Mouse (Mus musculus): ENCODE data around the gene Cd81. TPM values are rescaled to one million over a fixed set of nuclear protein-coding genes. Genes with fewer than 3 reads are reported as not detected.

Cd81 gene
- total RNA-seq, 2 experiments from 2014 or later, result 77.3 to 201 TPM

GRCm38 (mm10) chr7:143020040-143020439, 32.5 kb upstream of the Cd81 start:
- ATAC-seq (replicated peaks; ENCODE audit: poor library complexity, severe bottlenecking), result no peak

DNA sequence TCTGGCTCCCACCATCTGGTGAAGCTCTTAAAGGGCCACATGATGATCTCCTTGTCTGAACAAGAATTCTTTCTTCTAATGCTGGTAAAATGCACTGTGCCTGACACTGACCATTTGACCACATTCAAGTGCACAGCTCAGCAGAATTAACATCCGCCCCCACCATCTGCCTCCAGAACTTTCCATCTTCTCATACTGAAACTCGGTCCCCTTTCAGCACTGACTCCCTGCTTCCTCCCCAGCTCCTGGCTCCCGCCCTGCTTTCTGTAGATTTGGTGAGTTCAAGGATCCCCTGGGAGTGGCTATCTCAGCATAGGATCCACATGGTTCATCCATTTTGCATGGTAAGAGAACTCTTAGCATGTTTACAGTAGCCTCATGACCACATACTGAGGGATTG, 31.8 kb upstream of the Cd81 start:
- no peak for ATAC-seq (replicated peaks; ENCODE audit: poor library complexity, severe bottlenecking)

GRCm38 (mm10) chr7:143021356-143022164, 31.0 kb upstream of the Cd81 start:
- peak; percentile 61 for ATAC-seq (replicated peaks; ENCODE audit: poor library complexity, severe bottlenecking)

- peak; percentile 70 for ATAC-seq (replicated peaks; ENCODE audit: poor library complexity, severe bottlenecking)
Observed at GRCm38 (mm10) chr7:143023499-143023898, 29.0 kb upstream of the Cd81 start.

DNA sequence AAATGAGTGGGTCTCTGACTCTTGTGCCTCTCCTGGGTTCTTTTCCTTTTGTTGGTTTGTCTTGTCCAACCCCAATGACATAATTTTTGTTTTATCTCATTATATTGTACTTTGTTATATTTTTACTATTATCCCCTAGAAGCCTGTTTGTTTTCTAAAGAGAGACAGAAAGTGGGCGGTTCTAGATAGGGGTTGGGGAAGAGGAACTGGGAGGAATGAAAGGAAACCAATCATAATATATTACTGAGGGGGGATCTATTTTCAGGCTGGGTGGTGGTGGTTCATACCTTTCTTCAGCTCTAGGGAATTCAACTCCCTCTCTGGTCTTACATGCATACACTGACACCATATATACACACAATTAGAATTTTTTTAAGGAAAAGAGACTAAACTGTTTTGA, 28.2 kb upstream of the Cd81 start:
- 0 out of 2 replicates have a peak, but pooled peaks have one; percentile 19 for ATAC-seq (replicated peaks; ENCODE audit: poor library complexity, severe bottlenecking)

- no peak for ATAC-seq (replicated peaks; ENCODE audit: poor library complexity, severe bottlenecking)
Observed at GRCm38 (mm10) chr7:143025496-143025895, 27.0 kb upstream of the Cd81 start.

DNA sequence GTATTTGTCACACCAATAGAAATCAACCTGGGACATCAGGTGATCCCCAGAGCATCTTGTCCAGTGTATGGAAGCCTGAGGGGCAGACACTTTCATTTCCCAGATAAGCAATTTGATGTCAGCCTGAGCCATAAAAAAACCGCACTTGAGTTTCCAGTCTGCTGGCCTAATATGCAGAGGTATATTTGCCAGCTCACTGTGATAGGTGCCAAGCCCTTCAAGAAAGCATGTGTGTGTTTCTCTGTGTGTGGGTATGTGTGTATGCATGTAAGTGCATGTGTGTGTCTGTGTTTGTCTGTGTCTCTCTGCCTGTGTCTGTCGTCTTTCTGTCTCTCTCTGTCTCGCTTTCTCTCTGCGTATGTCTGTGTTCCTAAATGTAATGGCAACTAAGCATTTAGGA, 25.3 kb upstream of the Cd81 start:
- no peak for ATAC-seq (replicated peaks; ENCODE audit: poor library complexity, severe bottlenecking)

DNA sequence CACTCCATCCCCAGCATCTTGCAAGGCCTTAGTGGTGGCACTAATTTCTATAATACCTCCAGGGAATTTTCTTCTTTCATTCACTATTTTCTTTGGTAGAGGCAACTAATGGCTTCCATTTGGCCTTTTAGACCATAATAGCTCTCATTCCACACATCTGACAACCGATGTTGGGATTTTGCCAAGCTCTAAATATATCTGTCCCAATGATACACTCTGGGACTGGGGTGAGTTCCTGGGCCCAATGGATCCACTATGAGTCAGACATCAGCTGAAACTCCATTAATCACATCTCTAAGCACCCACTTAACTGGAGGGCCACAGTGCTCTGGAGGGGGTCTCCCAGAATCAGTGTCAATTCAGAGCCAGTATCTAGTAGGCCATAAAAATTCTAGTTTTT, 20.7 kb upstream of the Cd81 start:
- ATAC-seq (replicated peaks; ENCODE audit: poor library complexity, severe bottlenecking), result no peak

DNA sequence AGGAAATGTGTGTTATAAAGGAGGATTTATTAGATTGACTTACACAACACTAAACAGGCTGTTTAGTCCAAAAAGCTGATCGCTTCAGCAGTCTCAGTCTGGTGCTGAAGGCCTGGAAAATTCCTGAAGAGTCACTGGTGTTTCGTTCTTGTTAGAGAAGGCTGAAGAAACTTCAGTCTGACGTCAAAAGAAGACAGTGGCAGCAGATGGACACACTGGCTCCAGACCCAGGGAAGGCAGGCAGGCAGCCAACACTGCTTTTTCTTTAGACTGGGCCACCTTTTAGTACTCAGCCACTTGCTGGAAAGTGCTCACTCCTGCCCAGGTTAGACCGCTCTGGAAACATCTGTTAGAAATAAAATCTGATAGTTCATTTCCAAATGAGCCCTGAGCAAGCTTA, 19.0 kb upstream of the Cd81 start:
- ATAC-seq (replicated peaks; ENCODE audit: poor library complexity, severe bottlenecking), result no peak

- ATAC-seq (replicated peaks; ENCODE audit: poor library complexity, severe bottlenecking), result no peak
Observed at GRCm38 (mm10) chr7:143034112-143034511, 18.4 kb upstream of the Cd81 start.

GRCm38 (mm10) chr7:143034519-143035450, 17.8 kb upstream of the Cd81 start:
- ATAC-seq (replicated peaks; ENCODE audit: poor library complexity, severe bottlenecking), result no peak

DNA sequence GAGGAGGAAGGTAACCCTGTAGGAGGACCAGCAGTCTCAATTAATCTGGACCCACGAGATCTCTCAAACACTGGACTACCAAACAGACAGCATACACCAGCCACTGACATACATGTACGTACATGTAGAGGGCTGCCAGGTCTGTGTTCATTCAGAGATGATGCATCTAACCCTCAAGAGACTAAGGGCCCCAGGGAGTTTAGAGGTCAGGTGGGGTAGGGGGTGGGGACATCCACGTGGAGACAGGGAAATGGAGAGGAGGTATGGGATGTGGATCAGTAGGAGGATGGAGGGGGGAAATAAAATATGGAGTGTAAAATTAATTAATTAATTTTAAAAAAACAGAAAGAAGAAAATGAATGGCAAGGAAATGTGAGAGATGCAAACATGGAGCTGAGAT, 15.8 kb upstream of the Cd81 start:
- ATAC-seq (replicated peaks; ENCODE audit: poor library complexity, severe bottlenecking), result no peak

DNA sequence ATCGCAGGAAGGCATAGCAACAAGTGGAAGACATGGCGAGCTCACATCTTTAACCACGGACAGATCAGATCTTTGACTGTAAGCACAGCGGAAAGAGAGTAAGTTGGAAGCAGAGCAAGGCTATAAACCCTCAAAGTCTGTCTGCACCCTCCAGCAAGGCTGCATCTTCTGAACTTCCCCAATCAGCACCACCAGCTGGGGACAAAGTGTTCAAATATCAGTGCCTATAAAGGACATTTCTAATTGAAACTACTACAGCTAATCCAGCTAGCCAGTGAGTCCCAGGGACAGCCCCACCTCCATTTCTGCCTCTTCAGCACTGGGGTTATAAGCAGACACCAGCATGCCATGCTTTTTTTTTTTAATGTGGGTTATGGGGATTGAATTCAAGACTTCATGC, 15.2 kb upstream of the Cd81 start:
- no peak for ATAC-seq (replicated peaks; ENCODE audit: poor library complexity, severe bottlenecking)

GRCm38 (mm10) chr7:143038174-143038931, 14.2 kb upstream of the Cd81 start:
- ATAC-seq (replicated peaks; ENCODE audit: poor library complexity, severe bottlenecking), result peak; percentile 64

- no peak for ATAC-seq (replicated peaks; ENCODE audit: poor library complexity, severe bottlenecking)
Observed at GRCm38 (mm10) chr7:143040561-143040960, 12.0 kb upstream of the Cd81 start.

- ATAC-seq (replicated peaks; ENCODE audit: poor library complexity, severe bottlenecking), result no peak
Observed at GRCm38 (mm10) chr7:143041138-143041822, 11.3 kb upstream of the Cd81 start.

DNA sequence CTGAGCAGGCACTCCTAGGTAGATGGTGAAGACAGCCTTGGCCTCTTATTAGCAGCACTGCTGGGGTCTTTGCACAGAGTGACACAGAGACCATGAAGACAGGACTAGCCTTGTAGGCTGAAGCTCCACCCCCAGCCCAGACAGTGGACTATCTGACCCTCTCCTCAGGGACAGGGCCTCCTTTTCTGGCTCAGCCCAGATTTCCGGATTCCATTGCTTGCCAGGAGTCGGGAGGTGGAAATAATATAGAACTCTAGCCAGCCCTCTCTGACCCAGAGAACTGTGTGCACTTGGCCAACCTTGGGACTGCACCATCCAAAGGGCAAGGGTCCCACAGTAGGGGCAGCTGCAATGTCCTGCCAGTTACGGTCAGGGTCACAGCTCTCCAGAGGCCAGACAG, 10.4 kb upstream of the Cd81 start:
- no peak for ATAC-seq (replicated peaks; ENCODE audit: poor library complexity, severe bottlenecking)

- ATAC-seq (replicated peaks; ENCODE audit: poor library complexity, severe bottlenecking), result peak; percentile 64
Observed at GRCm38 (mm10) chr7:143042897-143043300, 9.6 kb upstream of the Cd81 start.

- ATAC-seq (replicated peaks; ENCODE audit: poor library complexity, severe bottlenecking), result no peak
Observed at GRCm38 (mm10) chr7:143044049-143044825, 8.3 kb upstream of the Cd81 start.
